Mouse (Mus musculus) thymus, postnatal 36 days (tissue): ENCODE measurements around the gene Papola.

Experiments
- DNase-seq, 2 experiments: peaks; one replicate each; pipeline ENCODE4 v3.0.0; 2022; ENCODE audit warnings: mixed read lengths in 2 of 2

Papola gene

DNA sequence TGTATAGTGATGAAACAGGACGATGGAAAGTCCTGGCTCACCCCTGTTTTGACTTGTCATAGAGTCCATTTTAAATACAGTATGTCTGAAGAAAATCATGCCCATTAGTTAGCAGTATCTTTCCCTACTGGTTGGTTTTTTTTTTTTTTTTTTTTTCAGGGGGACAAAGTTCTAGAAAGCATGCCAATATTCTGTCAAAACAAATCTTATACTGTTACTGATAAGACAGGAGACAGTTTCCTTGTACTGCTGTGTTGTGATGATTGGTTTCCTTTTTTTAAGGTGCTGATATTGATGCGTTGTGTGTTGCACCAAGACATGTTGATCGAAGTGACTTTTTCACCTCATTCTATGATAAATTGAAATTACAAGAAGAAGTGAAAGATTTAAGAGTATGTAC is 21.7 kb downstream of the Papola start:
- no peak for DNase-seq

DNA sequence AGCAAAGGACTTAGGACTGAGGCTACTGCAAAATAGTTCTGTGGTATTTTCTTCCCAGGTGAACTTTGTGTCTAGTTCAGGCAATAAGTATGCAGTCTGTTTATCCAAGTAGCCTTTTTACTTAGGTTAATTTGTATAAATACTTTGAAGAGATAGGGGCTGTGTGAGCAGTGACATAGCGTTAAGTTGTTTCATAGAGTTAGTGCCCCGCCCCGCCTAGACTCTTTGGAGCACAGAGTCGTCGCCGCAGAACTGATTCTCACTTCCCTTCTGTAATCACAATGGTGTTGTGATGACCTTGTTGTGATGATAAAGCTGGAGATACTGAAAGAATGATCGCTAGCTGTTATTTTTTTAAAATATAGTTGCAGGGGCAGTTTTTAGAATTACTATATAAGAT is 22.9 kb downstream of the Papola start:
- no peak for DNase-seq

DNA sequence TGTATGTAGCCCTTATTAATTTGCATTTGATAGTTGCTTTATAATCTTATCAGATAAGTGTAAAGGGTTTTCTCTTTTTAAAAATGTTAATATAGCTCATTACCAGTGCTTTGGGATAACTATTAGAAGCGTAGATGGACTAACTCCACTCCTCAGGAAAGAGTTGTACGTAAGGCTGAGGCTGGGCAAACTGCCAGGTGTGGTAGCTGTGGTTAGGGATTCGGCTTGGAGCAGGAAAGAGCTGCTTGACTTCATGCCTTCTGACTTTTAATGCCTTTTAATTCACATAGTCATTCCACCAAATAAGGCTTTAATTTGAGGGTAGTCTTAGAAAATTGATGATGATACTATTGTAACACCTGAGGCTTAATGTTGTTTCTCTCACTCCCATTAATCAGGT is 24.5 kb downstream of the Papola start:
- DNase-seq: no peak

DNA sequence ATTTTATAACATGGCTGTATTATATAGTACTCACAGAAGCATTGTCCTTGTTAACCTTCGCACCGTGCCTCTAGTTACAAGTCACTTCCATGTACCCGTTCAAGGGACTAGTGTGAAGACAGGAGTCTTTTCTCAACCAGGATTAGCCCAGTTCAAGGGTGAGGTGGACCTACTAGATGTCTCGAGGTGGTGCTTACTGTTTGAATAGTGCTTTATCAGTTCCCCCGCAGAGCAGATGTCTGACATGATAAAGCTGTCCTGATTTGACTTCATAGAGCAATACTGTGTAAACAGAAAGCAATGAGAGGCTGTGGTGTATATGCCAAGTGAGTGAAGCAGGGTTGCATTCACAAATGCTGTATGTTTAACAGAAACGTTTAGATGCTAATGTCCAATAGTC is 26.1 kb downstream of the Papola start:
- no peak for DNase-seq

DNA sequence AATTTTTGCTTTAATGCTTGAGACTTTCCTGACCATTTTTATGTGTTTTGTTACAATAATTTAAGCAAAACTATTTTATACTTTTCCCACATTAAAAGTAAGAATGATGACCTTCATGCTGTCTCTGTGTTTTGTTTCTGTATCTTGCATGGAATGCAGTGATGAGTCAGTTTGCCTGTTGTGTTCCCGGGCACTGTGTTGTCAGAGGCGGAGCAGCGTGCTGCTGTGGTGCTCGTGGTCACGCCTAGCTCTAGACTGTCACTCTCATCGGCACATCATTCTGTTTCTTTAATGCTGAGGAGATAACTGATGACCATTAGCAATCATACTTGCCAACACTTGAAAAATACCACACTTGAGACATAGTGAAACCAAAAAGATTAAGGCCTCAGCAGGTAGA is 29.5 kb downstream of the Papola start:
- DNase-seq: no peak

DNA sequence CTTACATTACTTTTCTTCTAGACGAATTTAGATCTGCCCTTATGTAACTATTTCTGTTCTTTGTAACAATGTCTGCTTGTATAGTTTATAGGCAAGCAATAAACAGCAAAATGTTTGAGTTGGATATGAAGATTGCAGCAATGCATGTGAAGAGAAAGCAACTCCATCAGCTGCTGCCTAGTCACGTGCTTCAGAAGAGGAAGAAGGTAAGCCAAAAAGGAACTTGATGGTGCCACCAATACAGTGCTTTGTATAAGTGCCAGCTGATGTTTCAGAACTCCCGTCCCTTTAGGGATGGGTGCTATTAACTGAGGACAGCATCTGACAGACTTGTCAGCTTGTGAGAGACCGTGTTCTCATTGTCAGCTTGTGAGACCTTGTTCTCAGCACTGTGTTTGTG is 39.0 kb downstream of the Papola start:
- no peak for DNase-seq

DNA sequence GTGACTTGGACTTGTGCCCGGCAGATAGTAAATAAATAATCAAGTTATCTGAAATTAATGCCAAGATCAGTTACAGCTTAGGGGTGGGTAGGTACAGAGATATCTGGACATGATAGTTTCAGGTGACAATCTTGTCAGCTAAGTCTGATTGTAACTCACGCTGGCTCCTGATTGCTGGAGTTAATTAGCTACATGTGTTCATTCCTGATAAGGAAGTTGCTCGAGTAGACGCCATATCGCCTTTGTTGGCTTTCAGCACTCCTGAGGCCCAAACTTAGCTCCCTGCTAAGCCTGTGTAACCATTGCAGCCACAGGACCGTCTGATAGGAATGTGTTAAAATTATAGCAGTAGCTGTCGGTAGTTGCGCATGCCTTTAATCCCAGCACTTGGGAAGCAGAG is 40.2 kb downstream of the Papola start:
- no peak for DNase-seq

DNA sequence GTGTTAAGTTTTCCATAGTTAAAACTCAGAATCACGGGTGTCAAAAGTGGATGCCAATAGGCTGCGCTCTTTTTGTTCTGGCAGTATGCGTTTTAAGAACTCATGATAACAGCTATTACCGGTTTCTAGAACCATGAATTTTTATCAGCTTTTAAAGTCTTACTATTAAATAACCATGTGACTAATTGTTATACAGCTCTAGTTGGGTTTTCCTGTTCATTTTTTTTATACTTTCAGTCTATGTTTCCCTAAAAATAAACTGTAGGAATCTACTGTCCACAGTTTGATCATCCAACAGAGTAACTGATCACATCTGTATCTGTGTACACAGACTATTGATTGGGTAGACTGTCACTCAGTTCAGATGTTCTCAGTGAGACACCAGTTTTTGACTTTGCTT is 40.8 kb downstream of the Papola start:
- DNase-seq: no peak

DNA sequence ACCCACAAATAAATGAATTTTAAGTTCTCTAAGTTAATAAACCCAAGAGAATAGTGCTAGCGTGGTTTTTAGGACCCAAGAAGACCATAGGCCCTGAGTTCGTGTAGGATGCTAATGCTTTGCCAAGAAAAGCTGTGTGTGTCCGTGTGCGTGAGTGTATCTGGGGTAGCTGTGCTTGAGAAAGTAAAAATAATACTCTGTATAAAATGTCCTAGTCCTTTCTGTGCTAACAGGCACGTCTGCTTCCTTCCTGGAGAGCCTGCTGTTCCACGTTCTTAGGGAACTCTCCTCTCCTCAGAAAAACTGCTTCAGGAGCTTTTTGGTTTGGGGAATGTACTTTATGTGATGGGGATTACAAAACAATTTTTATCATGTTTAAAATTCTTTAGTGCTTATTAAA is 48.0 kb downstream of the Papola start:
- no peak for DNase-seq

DNA sequence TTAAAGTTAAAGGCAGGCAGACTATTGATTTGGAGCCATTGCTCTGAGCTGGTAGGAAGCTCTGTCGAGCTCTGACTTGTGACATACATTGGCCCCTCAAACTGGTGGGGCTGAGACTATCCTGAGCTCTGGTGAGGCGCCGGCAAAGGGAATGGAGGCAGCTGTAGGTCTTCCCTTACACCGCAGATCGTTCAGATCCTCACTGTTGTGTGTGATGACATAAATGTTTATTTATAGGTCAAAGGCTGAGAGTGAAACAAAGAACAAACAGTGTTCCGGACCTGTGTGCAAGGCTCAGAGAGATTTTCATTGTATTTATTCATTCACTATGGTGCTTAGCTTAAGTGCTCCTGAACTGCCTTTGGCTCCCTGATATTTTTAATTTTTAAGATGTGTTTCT is 50.4 kb downstream of the Papola start:
- no peak for DNase-seq

DNA sequence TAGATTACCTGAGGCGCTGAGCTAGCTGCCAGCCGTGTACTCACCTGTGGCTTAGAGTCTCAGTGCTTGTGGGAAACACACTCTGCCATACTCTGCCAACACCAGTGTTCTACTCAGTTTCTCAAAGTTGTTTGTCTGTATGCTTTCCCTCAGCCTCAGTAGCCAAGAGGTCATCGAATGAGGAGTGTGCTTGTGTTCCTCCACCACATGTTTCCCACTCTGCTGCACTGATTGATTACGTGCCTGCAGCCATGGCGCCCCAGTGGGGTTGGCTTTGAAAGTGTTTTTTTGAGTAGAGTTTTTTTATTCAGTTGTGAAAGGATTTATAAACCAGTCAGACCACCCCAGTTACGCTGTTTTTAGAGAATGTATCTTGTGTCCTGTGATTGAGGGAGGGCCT is 51.1 kb downstream of the Papola start:
- DNase-seq: no peak

DNA sequence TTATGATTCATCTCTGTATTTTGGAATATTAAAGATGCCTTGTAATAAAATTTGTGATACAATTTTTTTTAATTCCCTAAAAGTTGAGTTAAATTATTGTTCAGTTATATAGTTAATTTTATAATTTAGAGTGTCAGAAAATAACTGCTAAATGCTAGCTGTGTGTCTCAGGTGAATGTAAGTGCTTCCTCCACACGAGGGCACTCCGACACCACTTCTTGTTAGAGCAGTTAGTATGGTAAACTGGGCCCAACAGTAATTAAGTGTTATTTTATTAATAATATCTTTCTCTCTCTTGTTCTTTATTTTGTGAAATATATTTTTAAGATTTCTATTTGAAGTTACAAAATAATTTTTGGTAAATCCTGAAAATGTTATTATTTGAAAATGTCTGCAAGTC is 51.7 kb downstream of the Papola start:
- no peak for DNase-seq

DNA sequence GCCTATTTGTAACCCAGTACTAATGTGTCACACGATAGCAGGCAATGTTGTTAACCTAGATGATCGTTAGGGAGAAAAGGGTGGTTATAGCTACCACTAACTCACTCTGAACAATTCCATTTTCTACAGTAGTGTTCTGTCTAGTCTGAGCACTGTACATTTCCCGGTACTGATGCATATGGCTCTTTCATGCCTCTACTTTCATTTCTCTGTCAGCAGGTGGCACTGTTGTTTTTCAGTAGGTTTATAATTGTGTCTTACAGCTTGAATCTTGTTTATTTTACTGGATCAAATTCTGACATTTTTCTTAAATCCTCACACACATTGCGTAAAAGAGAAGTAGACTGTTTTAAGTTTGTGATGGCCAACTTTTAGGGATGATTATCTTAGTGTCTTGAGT is 54.6 kb downstream of the Papola start:
- no peak for DNase-seq

DNA sequence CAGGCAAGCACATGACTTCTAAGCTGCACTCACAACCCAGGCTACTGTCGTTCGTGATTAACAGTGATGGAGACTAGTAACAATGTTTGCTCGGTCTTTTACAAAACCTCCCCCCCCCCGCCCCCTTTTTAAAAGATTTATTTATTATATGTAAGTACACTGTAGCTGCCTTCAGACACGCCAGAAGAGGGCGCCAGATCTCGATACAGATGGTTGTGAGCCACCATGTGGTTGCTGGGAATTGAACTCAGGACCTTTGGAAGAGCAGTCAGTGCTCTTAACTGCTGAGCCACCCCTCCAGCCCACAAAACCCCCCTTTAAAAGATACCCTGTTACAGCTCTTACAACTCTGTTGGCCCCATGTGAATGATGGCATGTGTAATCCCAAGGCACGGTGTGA is 56.1 kb downstream of the Papola start:
- DNase-seq: peak; percentile 17 to 26

DNA sequence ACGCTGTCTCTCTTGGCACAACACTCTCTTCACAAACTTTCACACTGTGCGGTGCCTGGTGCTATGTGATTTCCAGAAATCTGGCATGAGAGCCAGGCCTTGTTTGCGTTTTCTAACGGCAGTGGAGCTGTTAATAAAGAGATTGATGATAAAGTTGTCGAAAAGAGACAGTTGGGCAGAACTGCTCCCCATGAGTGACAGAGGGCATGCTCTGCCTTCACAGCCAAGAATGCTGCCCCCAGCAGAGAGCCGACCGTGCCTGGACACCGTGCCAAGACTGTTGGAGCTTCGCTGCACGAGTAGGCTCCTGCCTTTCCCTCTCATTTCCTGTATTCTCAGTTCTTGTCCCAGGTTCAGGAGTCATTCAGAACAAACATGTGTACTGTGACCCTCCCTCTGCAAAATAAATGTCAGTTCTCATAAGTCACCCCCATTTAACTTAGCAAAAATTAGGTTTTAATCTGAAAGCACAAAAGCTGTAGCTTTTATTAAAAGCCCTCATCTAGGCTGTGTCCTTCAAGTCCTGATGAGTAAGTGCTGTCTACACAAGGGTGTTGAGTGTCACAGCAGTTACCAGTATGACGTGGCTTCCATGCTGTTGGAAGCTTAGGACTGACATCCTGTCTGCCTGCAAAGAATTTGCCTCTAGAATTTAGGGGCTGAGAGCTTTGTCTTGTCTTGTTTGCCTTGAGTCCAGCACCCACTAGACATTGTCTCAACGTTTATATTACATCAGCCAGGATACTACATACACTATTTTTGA is 58.9 kb downstream of the Papola start:
- DNase-seq: no peak

DNA sequence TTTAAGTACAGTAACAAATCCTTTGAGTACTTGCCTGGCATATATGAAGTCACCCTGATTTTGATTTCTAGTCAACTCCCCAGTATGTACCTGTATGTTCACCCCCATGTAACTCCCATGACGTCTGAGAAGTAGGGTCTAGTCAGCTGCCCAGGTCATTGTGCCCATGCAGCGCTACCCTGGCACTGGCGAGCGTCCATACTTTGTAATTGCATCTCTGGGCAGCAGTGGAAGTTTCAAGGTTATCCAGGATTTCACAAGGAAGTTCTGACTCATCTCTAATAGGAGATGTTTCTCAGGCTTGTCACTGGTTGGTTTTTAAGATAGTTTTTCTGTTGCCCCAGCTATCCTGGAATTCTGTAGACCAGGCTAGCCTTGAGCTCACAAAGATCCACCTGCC is 59.9 kb downstream of the Papola start:
- no peak for DNase-seq

DNA sequence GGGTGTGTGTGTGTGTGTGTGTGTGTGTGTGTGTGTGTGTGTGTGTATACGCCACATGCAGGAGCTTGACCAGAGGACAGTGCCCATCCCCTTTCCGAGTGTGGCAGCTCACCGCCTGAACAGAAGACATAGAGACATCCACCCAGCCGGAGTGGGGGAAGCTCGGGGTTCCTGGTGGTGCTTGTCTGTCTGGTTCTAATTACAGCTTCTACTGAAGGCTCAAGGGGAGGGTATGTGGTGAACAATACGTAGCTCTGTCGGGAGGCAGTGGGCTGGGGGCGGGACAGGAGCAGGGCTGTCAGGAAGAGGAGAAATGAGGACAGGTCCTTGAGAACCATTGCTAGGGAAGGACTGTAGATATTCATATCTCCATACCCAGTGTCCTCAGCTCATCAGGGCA is 64.6 kb downstream of the Papola start:
- no peak for DNase-seq

DNA sequence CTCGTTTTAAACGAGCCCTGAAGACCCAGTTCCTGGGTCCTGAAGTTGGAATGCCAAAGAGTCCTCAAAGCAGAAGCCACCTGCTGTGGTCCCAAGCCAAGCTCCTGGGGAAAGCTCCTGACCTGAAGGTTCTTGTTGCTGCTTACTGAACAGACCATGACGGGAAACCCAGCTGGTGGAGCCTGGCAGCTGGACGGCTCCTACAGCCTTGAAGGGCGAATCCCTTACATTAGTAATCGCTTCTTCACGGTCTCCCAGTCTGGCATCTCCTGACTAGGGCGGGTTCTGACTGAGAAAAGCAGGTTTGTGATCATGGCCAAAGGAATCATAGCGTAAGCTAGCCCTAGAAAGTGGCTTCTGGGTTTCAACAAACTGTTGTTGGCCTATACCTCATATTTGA is 66.2 kb downstream of the Papola start:
- no peak for DNase-seq

DNA sequence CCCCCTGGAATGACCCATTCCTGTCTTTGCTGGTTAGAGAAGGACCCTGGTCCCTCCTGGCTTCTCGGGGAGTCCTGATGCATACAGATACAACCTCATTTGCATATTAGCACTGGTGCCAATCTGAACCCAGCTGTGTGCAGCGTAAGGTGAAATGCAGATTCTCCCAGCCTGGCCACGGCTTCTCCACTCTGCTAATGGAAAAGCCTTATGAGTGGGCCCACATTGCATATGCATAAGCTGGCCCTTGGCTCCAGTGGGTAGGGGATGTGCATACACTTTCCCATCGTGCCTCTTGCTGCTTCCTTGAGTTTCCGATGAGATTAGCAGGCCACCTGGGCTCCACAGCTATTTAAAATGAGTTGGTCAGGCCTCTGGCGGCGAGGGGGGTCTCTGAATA is 68.3 kb downstream of the Papola start:
- DNase-seq: no peak

DNA sequence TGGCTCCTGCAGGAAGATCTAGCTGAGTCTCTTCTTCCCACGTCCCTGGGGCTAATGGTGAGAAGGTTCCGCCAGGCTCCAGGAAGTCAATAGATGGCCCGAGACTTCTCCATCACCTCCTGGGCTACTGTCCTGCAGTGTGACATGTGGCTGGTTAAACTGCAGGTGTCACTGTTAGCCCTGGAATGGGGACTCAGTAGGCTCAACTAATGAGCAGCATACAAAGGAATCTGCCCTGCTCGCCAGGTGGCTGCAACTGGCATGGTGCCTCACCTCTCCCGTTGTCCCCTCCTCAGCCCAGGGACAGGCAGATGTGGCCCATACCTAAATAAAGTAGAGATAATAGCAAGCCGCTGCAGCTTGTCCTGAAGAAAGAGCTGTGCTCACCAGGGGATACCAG is 70.1 kb downstream of the Papola start:
- no peak for DNase-seq

DNA sequence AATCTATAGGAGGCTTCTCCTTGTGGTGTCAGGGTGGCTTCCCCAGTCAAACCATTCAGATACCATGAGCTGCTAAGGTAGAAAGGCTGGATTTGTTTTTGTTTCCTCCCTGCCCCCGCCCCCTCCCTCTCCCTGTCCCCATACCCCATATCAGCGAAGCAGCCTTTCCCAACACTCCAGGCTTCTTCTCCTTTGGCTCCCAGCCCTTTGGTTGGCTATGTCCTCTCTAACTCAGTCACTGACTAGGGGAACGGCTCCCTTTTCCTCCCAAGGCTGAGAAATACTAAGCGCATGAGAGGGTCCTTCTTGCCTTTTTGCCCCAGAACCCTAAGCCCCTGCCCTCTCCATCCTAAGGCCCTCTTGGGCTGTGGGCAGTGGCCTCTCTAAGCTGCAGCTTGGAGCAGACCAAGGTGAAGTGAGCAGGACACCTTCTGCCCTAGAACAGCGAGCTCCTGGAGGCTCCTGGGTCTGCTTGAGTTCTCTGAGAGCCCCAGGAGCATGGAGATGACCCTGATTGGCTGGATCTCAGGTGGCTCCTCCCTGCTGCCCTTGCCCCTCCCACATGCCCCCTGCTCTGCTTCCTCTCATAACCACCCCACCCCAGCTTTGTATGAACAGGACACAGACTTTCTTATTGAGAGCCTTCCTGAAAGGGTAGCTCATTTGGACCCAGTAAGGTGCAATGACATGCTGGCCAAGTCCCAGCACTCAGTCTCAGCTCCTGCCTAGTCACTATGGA is 73.6 kb downstream of the Papola start:
- peak in 1 of 2 experiments; percentile 27 for DNase-seq

DNA sequence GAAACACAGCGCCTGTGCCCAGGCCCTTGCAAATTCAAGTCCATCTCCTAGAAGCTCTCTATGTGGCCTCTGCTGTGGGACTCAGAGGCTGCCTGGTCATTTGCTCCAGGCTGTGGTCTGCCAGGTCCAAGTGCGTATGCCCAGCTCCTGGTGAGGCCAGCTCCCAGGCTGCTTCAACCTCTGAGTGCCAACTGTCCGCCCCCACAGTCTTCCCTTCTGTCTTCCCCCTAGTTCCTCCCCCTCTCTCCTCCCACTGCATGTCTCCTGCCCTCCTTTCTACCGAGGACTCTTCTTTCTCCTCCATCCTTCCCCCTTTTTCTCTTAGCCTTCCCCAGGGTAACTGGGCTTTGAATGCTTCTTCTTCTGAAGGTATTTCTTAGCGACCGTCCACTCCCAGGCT is 77.6 kb downstream of the Papola start:
- DNase-seq: no peak

DNA sequence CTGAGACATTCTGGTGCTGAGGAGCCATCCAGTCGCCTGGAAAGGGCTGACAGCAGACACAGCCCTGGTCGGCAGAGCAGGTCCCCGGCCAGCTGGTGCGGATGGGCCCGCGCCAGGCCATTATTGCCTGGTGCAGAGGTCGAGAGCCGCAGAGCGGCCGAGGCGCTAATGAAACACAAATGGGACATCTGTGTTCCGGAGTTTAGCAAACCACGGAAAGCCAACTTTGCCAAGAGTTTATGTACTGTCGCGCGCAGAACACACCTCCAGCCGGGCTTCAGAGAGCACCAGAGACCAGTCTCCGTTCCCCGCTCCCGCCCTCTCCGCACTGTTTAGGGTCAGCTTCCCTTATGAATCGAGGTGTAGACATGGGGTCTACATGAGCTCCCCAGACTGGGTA is 78.1 kb downstream of the Papola start:
- no peak for DNase-seq

DNA sequence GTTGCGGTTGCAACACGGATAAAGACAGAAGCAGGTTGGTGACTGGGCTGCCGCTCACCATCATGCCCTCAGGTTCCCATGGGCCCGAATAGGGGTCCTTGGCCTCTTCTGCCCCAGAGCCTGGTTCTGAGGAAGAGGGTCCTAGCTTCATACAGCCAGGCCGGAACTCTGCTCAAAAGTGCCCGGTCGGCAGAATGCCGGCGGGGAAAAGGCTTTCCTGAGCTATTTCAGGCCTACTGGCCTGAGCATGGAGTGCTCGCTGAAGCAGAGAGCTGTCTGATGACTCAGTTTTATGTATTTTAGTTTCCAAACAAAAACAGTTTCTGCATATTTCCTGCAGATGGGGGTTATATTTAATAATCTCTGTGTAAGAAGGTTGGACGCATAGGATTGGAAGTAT is 78.9 kb downstream of the Papola start:
- no peak for DNase-seq

DNA sequence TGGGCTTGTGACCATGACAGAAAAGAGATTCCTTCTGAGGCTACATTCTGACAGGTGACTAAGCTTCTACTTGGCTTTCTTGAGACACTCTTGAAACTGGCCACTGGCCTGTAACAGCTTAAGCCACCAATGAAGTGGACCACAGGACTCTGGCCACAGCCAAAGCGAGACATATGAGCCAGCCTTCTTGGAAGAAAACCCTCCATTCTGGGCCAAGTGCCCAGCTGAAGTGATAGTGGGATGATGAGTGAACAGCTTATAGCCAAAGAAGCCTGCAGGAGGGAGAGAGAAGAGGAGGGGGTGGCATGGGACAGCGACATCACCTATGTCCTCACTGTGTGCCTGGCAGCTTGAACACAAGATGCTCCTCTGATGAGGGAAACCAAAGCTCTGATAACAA is 83.2 kb downstream of the Papola start:
- DNase-seq: no peak
